In genomic region chr11:69058729-69059356, GRCm38 (mm10) we compare ENCODE assay signal across 8 mouse cellular contexts. TPM values are rescaled to one million over a fixed set of nuclear protein-coding genes. Genes with fewer than 3 reads are reported as not detected.
DNase-seq lines count a peak whose midpoint lies in the region; ATAC-seq and TF ChIP-seq lines count a peak whose summit lies in the region.

No protein-coding gene starts in this region.

- no peaks in the 10 kb centered on the region for H3K27me3 ChIP-seq in kidney, adult 2 months (replicated peaks; ENCODE audit: control insufficient read depth, insufficient read depth, low read length)
- no peaks in the 10 kb centered on the region for H3K27me3 ChIP-seq in Patski
- H3K27me3 ChIP-seq in heart, embryonic 16.5 days (ENCODE audit: control insufficient read depth, insufficient read depth, low read length): no peaks in the 10 kb centered on the region
- peaks cover 7% of the 10 kb centered on the region; the same call in 1 of the 2 replicates for H3K27me3 ChIP-seq in midbrain, embryonic 12.5 days

- POLR2A ChIA-PET in Patski (lab: Charles Lee): interaction anchor here (1.4 to 2.3 kb wide), 5 partner anchors 8 to 20 kb away, joined by 4 to 13 read pairs (median 8); partner anchors contain the start of gene Aurkb

- H3K27ac ChIP-seq in kidney, adult 2 months (ENCODE audit: insufficient read depth, low read depth, low read length): peak overlapping the region; percentile 85
- H3K27ac ChIP-seq in heart, embryonic 16.5 days (ENCODE audit: low read length): peak overlapping the region; percentile 86
- peak overlapping the region; percentile 81 for H3K27ac ChIP-seq in midbrain, embryonic 12.5 days (replicated peaks)

- no peak for TF ChIP-seq CTCF in kidney, adult 2 months (conservative IDR thresholded peaks at IDR 0.05; ENCODE audit: insufficient read depth, insufficient read length, low read depth, low read length)
- no peak for TF ChIP-seq CTCF in Patski (IDR thresholded peaks at IDR 0.05)

- H3K4me3 ChIP-seq in kidney, adult 2 months (ENCODE audit: insufficient read depth, low read depth, low read length): peak overlapping the region; percentile 79
- H3K4me3 ChIP-seq in heart, embryonic 16.5 days (ENCODE audit: low read length): peak overlapping the region; percentile 95
- H3K4me3 ChIP-seq in midbrain, embryonic 12.5 days: peak overlapping the region; percentile 85

- H3K9ac ChIP-seq in heart, embryonic 16.5 days (ENCODE audit: low read length): peak overlapping the region; percentile 82
- peak overlapping the region; percentile 65 for H3K9ac ChIP-seq in midbrain, embryonic 12.5 days (replicated peaks)

- CTCF ChIA-PET in Patski (lab: Charles Lee): interaction anchor here (0.9 to 1.8 kb wide), 6 partner anchors 8 to 55 kb away, joined by 3 to 5 read pairs (median 4); no protein-coding TSS in a partner anchor

- no peak for TF ChIP-seq POLR2A in kidney, adult 2 months (IDR thresholded peaks at IDR 0.05; ENCODE audit: low read depth, low read length)

- ATAC-seq in Patski: peak; percentile 8
- ATAC-seq in heart, embryonic 16.5 days (replicated peaks; ENCODE audit: extremely low read depth, insufficient read depth, low FRiP score): no peak
- ATAC-seq in midbrain, embryonic 12.5 days (ENCODE audit: low FRiP score, low read depth): peak; percentile 10; the same call in 1 of the 2 replicates

- peaks cover 4% of the 10 kb centered on the region for H3K4me1 ChIP-seq in kidney, adult 2 months (ENCODE audit: control insufficient read depth, insufficient read depth, low read length)
- H3K4me1 ChIP-seq in heart, embryonic 16.5 days (ENCODE audit: control insufficient read depth, insufficient read depth, low read length): peaks cover 18% of the 10 kb centered on the region
- peaks cover 21% of the 10 kb centered on the region for H3K4me1 ChIP-seq in midbrain, embryonic 12.5 days

- H3K9me3 ChIP-seq in heart, embryonic 16.5 days (replicated peaks; ENCODE audit: control insufficient read depth, low read length): no peaks in the 10 kb centered on the region
- no peaks in the 10 kb centered on the region for H3K9me3 ChIP-seq in midbrain, embryonic 12.5 days

- DNase-seq in kidney, adult 2 months: peak; percentile 22
- DNase-seq in kidney, adult 9 months: no peak
- no peak for DNase-seq in Patski (ENCODE audit: low read depth, low spot score)
- no peak for DNase-seq in gastrocnemius, postnatal 36 days
- no peak for DNase-seq in right cerebral cortex, postnatal 36 days (ENCODE audit: low spot score in 2 of 2)
- no peak for DNase-seq in gastrocnemius, adult 18-20 months (ENCODE audit: low spot score)

- under 1% methylated on average over 19 of the region's 19 CpGs for WGBS in kidney, adult 2 months
- under 1% methylated on average over 19 of the region's 19 CpGs for WGBS in heart, embryonic 16.5 days
- WGBS in midbrain, embryonic 12.5 days: under 1% methylated on average over 19 of the region's 19 CpGs

- intact Hi-C loops in gastrocnemius, postnatal 36 days (cut with DNase I): no loop called here

- no peaks in the 10 kb centered on the region for H3K36me3 ChIP-seq in kidney, adult 2 months (ENCODE audit: control insufficient read depth, insufficient read depth, low read length)
- no peaks in the 10 kb centered on the region for H3K36me3 ChIP-seq in heart, embryonic 16.5 days (ENCODE audit: control insufficient read depth, insufficient read depth)
- H3K36me3 ChIP-seq in midbrain, embryonic 12.5 days: peaks cover 5% of the 10 kb centered on the region

- peak overlapping the region; percentile 82 for H3K4me2 ChIP-seq in heart, embryonic 16.5 days (ENCODE audit: low read depth, low read length)
- peak overlapping the region; percentile 93 for H3K4me2 ChIP-seq in midbrain, embryonic 12.5 days (replicated peaks)

- in situ Hi-C loops in Patski (cut with MboI; ENCODE audit: low pct_unique_long_range_greater_than_20kb): no loop called here

RNA-seq across cellular contexts. Expression of gene Borcs6, which starts 0.7 kb away (rescaled TPM):
- 14.8 and 15.6 TPM in 2 replicates for polyA plus RNA-seq in kidney, adult 2 months (2012; rRNA removed)
- 15.9 TPM for polyA plus RNA-seq in Patski (2021)
- 11.2 and 12.0 TPM in 2 replicates for polyA plus RNA-seq in heart, embryonic 16.5 days (2015; fragmentation: Nextera tagmentation; extraction: Ambion mirVana)
- 13.3 and 16.3 TPM in 2 replicates for polyA plus RNA-seq in midbrain, embryonic 12.5 days (2016; fragmentation: Nextera tagmentation; extraction: Ambion mirVana)
- 10 to 100 TPM; 17.4 to 18.8 TPM for total RNA-seq in gastrocnemius, postnatal 36 days (2021)
- 10 to 100 TPM; 20.0 to 23.5 TPM for total RNA-seq in gastrocnemius, adult 18-20 months (2021)

RNA-seq across cellular contexts. Expression of gene Tmem107, which starts 11.8 kb away (rescaled TPM):
- 41.7 and 48.0 TPM in 2 replicates for polyA plus RNA-seq in kidney, adult 2 months (2012; rRNA removed)
- 56.9 TPM for polyA plus RNA-seq in Patski (2021)
- polyA plus RNA-seq in heart, embryonic 16.5 days (2015; fragmentation: Nextera tagmentation; extraction: Ambion mirVana): 43.3 and 46.5 TPM in 2 replicates
- 45.1 and 48.3 TPM in 2 replicates for polyA plus RNA-seq in midbrain, embryonic 12.5 days (2016; fragmentation: Nextera tagmentation; extraction: Ambion mirVana)
- 1 to 10 TPM; 3.4 TPM for total RNA-seq in gastrocnemius, postnatal 36 days (2021)
- total RNA-seq in gastrocnemius, adult 18-20 months (2021): 1 to 10 TPM; 3.5 to 3.7 TPM

RNA-seq across cellular contexts. Expression of gene Aurkb, which starts 13.4 kb away (rescaled TPM):
- polyA plus RNA-seq in kidney, adult 2 months (2012; rRNA removed): 1.7 TPM in 2 replicates
- 34.1 TPM for polyA plus RNA-seq in Patski (2021)
- polyA plus RNA-seq in heart, embryonic 16.5 days (2015; fragmentation: Nextera tagmentation; extraction: Ambion mirVana): 85.7 and 95.3 TPM in 2 replicates
- 139 and 142 TPM in 2 replicates for polyA plus RNA-seq in midbrain, embryonic 12.5 days (2016; fragmentation: Nextera tagmentation; extraction: Ambion mirVana)
- total RNA-seq in gastrocnemius, postnatal 36 days (2021): 1 to 10 TPM in 1 of 2 experiments, under 1 TPM in 1; 0.51 to 1.1 TPM
- total RNA-seq in gastrocnemius, adult 18-20 months (2021): not detected

RNA-seq across cellular contexts. Expression of gene Vamp2, which starts 29.4 kb away (rescaled TPM):
- polyA plus RNA-seq in kidney, adult 2 months (2012; rRNA removed): 102 and 106 TPM in 2 replicates
- polyA plus RNA-seq in Patski (2021): 62.4 TPM
- polyA plus RNA-seq in heart, embryonic 16.5 days (2015; fragmentation: Nextera tagmentation; extraction: Ambion mirVana): 84.1 and 91.1 TPM in 2 replicates
- polyA plus RNA-seq in midbrain, embryonic 12.5 days (2016; fragmentation: Nextera tagmentation; extraction: Ambion mirVana): 123 and 131 TPM in 2 replicates
- 10 to 100 TPM; 26.7 to 38.1 TPM for total RNA-seq in gastrocnemius, postnatal 36 days (2021)
- 10 to 100 TPM; 37.4 to 39.3 TPM for total RNA-seq in gastrocnemius, adult 18-20 months (2021)

RNA-seq across cellular contexts. Expression of gene Per1, which starts 36.2 kb away (rescaled TPM):
- polyA plus RNA-seq in kidney, adult 2 months (2012; rRNA removed): 13.5 and 14.7 TPM in 2 replicates
- 10.8 TPM for polyA plus RNA-seq in Patski (2021)
- polyA plus RNA-seq in heart, embryonic 16.5 days (2015; fragmentation: Nextera tagmentation; extraction: Ambion mirVana): 19.6 and 21.9 TPM in 2 replicates
- polyA plus RNA-seq in midbrain, embryonic 12.5 days (2016; fragmentation: Nextera tagmentation; extraction: Ambion mirVana): 9.8 and 10.9 TPM in 2 replicates
- 10 to 100 TPM; 60.9 to 89.0 TPM for total RNA-seq in gastrocnemius, postnatal 36 days (2021)
- 10 to 100 TPM; 41.9 to 72.2 TPM for total RNA-seq in gastrocnemius, adult 18-20 months (2021)

Comparison
In these comparisons a context has a peak if more than half of its experiments do, and no peak if none do; other contexts are left out.
1. RNA of gene Aurkb, which starts 13.4 kb away (polyA plus RNA-seq): 139 to 142 TPM in midbrain, embryonic 12.5 days, 85.7 to 95.3 TPM in heart, embryonic 16.5 days and 34.1 TPM in Patski (single experiment); 1.7 TPM in kidney, adult 2 months; every median in the first group is over 10 times any median in the second.
2. Peak in every context shown above with its lines, with median percentiles within 50 percentile points of each other: H3K27ac ChIP-seq and H3K4me3 ChIP-seq.